Mouse (Mus musculus) ES-Bruce4 (cell line): ENCODE measurements around the gene Slc12a1.

Experiments used
- CTCF ChIP-seq: IDR thresholded peaks from one replicate; pipeline ENCODE4 v1.8.1; 2011; ENCODE audit warnings: low read depth, low read length
- POLR2A ChIP-seq: IDR thresholded peaks from one replicate; pipeline ENCODE4 v1.8.1; 2011; ENCODE audit warnings: low read length; ENCODE audit not compliant: insufficient read depth

DNA sequence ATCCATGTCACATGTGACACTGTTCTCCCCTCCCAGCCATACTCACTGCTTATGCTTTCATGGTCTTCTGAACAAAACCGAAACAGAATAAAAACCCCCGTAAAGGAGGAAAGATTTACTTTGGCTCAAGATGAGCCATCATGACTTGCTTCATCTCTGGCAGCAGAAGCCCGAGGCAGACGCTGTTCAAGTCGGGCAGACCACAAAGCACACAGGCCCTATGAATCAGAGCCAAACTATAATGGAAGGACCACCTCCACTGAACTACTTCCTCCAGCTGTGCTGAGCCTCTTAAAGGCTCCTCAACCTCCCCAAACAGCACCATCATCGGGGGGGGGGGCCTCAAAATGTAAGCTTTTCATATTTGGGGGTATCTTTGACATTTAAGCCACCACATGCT lies 65.0 kb downstream of the Slc12a1 start:
- no peak for TF ChIP-seq POLR2A
- TF ChIP-seq CTCF = no peak
